Mouse (Mus musculus) kidney, adult 8-10 months (tissue): Measurements from ENCODE around the gene Dph5.
"Not testable (repeated sequence)": the region's sequence is repeated elsewhere in the genome, so short reads cannot be mapped to it uniquely, and the experiment has no call there.

Experiments
- DNase-seq, 2 experiments: peaks; one replicate each; pipeline ENCODE4 v3.0.0; 2022

Gene Dph5

GRCm38 (mm10) chr3:115887427-115888309 is at the start of gene Dph5:
Dph5 (plus strand) TSS chr3:115887837.
- DNase-seq = peak; percentile 90 to 93

GRCm38 (mm10) chr3:115844566-115844965 is 43.1 kb upstream of the Dph5 start:
- DNase-seq = no peak

DNA sequence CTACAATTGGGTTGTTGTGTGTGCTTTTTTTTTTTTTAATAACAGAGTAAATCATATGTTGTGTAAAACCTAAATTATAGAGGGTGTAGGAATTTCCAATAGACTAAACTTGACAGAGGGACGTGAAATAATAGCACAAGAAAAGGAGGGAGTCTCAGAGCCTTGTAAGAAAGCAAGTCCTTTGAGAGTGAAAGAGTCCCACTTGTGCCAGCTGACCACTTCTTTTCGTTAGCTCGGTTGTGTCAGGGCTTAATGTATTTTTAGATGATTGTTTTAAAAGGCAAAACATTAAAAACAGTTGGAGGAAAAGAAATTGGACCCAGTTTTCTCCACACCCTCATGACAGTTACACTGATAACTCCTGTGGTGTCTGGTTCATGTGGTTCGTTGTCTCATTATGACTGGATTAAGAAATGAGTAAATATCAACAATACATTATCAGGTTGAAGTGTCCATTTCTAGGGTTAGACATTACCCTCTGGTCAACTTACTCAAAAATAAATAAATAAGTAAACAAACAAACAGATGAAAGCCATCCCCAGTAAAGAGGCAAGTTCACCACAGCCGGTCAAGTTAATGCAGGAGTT is 42.5 kb upstream of the Dph5 start:
- DNase-seq = no peak

GRCm38 (mm10) chr3:115845724-115846123 is 41.9 kb upstream of the Dph5 start:
- no peak for DNase-seq

- no peak for DNase-seq
Observed at GRCm38 (mm10) chr3:115846153-115846552, 41.5 kb upstream of the Dph5 start.

GRCm38 (mm10) chr3:115848686-115849480 is 38.8 kb upstream of the Dph5 start:
- DNase-seq = no peak

DNA sequence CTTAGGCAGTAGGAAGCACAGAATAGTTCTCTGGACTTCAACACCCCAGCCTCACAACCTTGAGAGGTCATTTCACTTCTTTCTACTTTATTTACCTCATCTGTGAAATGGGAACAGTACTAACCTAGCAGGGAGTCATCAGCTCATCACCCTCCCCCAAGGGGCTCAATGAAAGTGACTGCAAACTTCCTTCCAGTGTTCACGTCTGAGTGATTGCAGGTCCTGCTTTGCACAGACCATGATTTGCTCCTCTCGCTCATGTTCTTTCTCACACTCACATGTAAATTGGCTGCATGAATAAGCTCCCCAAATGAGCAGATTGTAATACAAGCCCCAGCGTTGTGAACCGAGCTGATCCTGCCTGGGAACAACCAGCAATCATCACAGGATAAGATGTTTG is 36.7 kb upstream of the Dph5 start:
- no peak for DNase-seq

- DNase-seq = no peak
Observed at GRCm38 (mm10) chr3:115854672-115855191, 32.9 kb upstream of the Dph5 start.

DNA sequence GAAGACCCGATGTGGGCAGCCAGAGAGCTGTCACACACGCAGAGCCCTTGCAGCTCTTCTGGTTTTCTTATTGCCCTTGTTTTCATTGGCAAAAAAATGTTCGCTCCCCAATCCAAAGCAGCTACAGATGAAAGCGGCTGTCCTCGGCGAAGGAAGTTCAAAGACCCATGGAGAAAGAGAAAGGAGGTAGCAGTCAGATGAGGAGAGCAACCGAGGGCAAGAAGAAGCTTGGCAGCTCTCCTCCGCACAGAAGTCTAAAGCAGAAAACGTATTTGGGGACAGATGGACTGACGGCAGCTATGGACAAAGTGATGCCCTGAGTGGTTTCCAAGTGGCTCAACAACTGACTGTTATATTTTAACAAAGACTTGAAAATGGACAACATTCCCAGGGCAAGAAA is 32.1 kb upstream of the Dph5 start:
- DNase-seq = no peak

- DNase-seq = no peak
Observed at GRCm38 (mm10) chr3:115856484-115857022, 31.1 kb upstream of the Dph5 start.

- DNase-seq = no peak
Observed at GRCm38 (mm10) chr3:115857436-115857835, 30.2 kb upstream of the Dph5 start.

DNA sequence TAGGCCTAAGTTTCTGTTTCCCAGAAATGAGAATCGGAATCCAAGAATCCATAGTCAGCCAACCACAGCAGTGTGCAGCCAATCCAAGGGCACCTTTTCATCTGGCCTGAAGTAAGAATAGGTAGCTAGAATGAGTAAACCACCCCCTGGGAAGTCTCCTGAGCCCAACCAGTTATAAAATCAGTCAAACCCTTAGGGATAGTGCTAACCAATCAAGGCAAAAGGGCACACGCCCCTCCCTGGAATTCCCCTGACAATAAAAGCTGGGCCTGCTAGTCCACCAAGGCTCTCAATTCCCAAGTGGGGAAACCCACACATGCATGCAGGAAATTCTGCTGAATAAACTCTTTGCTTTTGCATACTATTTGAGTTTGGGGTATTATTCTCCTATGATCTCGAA is 28.8 kb upstream of the Dph5 start:
- no peak for DNase-seq

DNA sequence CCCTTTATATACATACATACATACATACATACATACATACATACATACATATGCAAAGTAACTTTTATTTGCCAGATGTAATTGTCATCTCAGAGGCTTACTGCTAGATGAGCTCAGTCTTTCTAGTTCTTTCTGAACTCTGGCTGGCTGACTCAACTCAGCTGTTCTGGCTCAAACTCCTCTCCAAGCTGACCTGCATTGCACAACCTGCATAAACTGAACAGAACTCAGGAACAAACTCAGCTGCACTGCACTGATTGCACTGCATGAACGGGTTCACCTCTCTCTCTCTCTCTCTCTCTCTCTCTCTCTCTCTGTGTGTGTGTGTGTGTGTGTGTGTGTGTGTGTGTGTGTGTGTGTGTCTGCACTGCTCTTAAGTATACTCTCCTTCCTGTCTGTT is 26.9 kb upstream of the Dph5 start:
- not testable (repeated sequence) for DNase-seq

DNA sequence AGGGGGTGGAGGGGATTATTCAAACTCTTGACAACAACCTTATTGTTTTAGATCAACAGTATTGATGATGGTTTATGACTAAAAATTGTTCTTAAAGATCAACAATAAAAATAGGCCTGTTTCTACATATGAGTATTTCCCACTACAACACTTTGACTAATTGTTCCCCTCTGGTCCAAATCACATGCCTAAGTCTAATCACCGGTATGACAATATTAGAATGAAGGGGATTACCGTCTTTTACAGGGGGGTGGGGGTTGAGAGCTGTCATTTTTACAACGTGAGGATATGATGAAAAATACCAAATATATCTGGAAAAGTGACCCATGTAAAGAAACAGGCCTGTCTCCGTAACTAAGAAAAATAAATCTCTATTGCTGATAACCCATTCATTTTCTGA is 24.1 kb upstream of the Dph5 start:
- DNase-seq = no peak

DNA sequence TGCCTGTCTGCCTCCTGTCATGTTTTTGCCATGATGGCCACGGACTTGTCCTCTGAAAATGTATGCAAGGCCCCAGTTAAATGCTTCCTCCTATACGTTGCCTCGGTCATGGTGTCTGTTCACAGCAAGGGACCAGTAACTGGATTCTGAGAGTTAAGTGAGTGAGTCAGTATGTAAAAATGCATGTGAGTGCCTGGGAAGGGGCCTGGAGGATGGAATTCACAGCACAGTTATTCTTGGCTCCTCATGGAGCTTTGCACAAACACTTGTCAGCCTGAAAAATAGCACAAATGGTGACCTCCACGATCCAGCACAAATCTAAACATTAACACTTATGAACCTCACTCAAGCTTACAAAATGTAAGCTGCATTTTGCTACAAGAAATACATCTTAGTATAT is 20.5 kb upstream of the Dph5 start:
- no peak for DNase-seq

DNA sequence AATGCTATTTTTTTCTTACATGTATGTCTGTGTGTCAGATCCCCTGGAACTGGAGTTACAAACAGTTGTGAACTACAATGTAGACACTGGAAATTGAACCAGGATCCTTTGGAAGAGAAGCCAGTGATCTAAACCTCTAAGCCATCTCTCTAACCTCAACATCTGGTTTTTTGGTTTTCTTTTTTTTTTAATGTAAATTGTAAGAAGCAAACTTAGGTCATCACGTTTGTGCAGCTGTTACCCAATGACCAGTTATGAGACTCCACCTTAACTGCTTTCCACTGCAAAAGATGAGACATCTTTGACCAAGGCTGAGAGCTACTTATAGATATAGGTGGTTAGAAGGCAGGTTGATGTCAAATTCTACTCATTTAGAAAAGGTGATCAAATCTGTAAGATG is 19.7 kb upstream of the Dph5 start:
- DNase-seq = no peak

GRCm38 (mm10) chr3:115869360-115869759 is 18.3 kb upstream of the Dph5 start:
- no peak for DNase-seq

DNA sequence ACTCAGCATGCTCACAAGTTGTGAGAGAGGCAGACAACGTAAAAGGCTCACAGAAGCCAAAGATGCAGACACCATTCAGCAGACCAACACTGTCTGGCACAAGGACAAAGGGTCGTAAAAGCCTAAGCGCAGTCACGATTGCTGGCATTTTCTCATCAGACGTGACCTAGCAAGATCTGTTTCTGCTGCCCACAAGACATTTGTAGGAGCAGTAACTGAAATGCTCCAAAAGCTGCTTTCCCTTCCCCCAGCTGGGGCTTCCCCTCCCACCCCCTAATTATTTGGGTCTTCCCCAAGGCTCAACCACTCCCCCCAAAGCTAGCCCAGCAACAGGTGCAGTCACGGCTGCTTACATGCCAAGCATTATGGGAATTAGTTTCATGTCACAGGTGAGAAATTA is 12.1 kb upstream of the Dph5 start:
- no peak for DNase-seq

- DNase-seq = no peak
Observed at GRCm38 (mm10) chr3:115877133-115877532, 10.5 kb upstream of the Dph5 start.

GRCm38 (mm10) chr3:115884086-115884485 is 3.6 kb upstream of the Dph5 start:
- no peak for DNase-seq

DNA sequence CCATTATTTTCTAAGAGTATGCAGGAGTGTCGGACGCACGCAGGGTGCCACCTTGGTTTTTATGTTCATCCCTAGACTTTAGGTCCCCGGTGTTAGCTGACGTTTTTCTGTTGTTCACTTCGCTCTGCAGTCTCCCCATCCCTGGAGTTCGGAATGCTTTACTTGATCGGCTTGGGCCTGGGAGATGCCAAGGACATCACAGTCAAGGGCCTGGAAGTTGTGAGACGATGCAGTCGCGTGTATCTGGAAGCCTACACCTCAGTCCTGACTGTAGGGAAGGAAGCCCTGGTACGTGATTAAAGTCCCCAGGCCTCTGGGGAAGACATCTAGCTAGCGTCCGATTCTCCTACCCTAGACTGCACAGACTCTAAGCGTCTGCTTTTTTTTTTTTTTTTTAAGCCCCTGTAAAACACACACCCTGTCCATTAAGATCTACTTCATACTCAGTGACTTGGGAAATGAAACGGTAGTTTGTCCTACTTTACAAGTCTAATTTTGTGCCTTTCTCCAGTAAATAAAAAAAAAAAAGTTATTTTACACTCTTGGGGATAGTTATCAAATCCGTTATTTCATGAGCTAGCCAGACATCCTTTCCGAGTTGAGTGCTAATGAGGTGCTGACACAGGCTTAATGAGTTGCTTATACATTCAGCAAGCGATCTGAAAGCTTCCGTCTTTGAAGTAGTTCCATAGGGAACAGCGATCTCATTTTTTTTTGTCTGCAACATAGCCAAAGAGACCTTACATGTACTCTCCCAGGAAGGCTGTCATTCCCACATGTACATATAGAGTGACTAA is 871 bp downstream of the Dph5 start:
- no peak for DNase-seq

DNA sequence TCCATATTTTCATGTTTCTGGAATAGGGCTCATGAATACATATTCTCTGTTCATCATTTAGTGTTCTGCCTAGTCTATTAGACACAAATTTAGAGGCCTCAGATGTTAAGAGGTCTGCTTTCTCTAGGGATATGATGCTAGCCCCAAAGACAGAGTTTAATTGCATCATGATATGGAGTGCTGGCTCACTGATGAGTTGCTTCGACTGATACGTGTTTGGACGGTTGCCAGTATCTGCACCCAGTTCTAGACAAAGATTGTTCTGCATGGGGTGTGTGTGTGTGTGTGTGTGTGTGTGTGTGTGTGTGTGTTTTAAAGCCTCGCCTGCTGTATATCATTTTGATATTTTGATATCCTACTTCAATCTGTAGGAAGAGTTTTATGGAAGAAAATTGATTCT is 4.7 kb downstream of the Dph5 start:
- DNase-seq = no peak
